Mouse (Mus musculus): ENCODE measurements around the gene 1810009A15Rik. TPM values are rescaled to one million over a fixed set of nuclear protein-coding genes. Genes with fewer than 3 reads are reported as not detected.

1810009A15Rik gene
- 39.0 and 48.9 TPM in 2 replicates for polyA plus RNA-seq (2014; fragmentation: Nextera tagmentation; extraction: Ambion mirVana)

DNA sequence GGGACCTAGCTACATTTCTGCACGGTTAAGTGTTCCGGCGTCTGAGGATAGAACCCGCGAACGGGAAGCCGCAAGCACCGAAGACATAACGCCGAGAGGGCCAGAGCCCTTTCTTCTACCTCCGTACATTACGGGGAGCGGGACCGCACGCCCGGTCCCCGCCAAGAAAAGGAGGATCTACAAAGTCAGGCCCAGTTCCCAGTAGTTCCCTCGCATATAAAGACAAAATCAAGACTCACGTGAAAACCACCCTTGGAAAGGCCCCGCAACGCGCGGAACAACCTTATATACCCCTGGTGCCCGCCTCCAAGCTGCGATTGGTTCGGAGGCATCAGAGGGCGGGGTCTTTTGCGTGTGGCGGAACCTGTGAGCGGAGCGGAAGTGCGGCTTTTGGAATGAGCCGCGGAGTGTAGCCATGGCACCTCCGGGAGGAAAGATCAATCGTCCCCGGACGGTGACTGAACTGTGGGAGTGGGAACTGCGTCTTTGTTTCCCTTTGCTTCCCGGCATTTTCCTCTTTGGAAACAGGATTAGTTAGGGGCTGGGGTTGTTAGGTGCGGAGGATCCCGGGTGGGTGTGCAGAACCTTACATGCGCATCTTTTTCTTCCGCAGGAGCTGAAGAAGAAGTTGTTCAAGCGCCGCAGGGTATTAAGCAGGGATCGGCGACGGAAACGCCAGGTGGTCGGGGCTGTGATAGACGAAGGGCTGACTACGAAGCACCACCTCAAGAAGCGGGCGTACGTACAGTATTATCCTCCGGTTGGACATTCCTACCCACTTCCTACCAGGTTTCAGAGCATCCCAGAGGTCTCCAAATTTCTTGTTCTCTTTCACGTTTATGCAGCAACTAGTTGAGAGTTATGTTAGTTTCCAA lies at the start of gene 1810009A15Rik, which contains the start of gene Gm49416:
Gene 1810009A15Rik (plus strand): TSS at position 343 of the 875 bp plus-strand sequence.
Gene Gm49416 (plus strand): TSS at position 416 of the 875 bp plus-strand sequence.
- peak within 1 kb of the TSS; percentile 80 for H3K4me2 ChIP-seq (ENCODE audit: low read depth, low read length)
- WGBS = under 1% methylated on average over 58 of the region's 58 CpGs
- ATAC-seq (ENCODE audit: low read depth) = peak; percentile 96

DNA sequence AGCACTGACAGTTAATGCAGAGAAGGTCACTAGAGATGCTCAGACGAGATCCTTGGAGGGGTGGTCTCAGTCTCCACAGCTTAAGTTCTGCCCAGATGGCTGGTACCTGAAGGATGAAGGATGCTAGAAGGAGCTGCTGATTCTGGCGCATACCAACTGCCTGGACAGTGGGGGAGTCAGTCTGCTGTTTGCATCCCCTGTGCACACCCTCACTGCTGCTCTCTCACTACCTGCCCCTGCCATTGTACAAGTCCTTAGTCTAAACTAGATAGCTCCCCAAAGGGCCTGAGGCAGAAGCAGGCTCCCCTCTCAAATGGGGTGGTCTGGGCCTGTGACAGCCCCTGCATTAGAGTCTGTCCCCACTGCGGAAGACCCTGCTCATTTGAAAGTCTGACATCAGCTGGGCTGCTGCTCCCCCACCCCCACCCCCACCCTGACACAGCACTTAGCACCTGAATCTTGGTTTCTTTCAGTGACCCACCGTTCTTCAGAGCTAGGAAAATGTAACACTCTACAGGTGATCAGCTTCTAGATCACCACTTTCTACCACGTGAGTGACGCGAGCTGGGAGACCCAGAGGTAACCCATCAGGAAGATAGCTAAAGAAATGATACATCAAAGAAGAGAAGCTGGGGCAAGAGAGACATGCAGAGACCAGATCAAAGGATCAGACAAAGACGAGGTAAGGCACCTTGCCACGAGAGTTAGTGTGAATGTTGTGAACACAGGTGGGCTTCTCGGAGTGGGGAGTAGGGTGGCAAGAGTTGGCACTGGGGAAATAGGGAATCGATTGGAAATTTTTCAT lies 49.3 kb upstream of the 1810009A15Rik start, which contains the start of gene Gng3:
Gene Gng3 (minus strand): TSS at position 92 of the 805 bp plus-strand sequence.
- Histone ChIP-seq H3K9ac (replicated peaks; ENCODE audit: low read depth, low read length) (peak within 1 kb of the TSS; percentile 86), H3K4me2 (ENCODE audit: low read depth, low read length) (peak within 1 kb of the TSS; percentile 66), H3K9me3 (ENCODE audit: control insufficient read depth, low read length) (no peaks in the 10 kb centered on the region), H3K36me3 (ENCODE audit: control insufficient read depth, insufficient read depth, low read length) (peaks cover 10% of the 10 kb centered on the region), H3K27ac (ENCODE audit: low read depth, low read length) (peak within 1 kb of the TSS; percentile 97), H3K4me3 (ENCODE audit: low read depth, low read length) (peak within 1 kb of the TSS; percentile 72), H3K27me3 (ENCODE audit: control insufficient read depth, insufficient read depth, low read length) (no peaks in the 10 kb centered on the region), H3K4me1 (ENCODE audit: control insufficient read depth, insufficient read depth, low read length) (peaks cover 17% of the 10 kb centered on the region)
- ATAC-seq (ENCODE audit: low read depth) = peak; percentile 92
- 43% methylated on average over 11 of the region's 11 CpGs for WGBS

More for the DNA sequence above, at the start of gene 1810009A15Rik, which contains the start of gene Gm49416:
- Histone ChIP-seq H3K4me1 (ENCODE audit: control insufficient read depth, insufficient read depth, low read length) (peaks cover 16% of the 10 kb centered on the region), H3K9ac (replicated peaks; ENCODE audit: low read depth, low read length) (peak within 1 kb of the TSS; percentile 71), H3K27ac (ENCODE audit: low read depth, low read length) (peak within 1 kb of the TSS; percentile 80), H3K27me3 (ENCODE audit: control insufficient read depth, insufficient read depth, low read length) (no peaks in the 10 kb centered on the region), H3K4me3 (ENCODE audit: low read depth, low read length) (peak within 1 kb of the TSS; percentile 54), H3K9me3 (ENCODE audit: control insufficient read depth, low read length) (no peaks in the 10 kb centered on the region), H3K36me3 (ENCODE audit: control insufficient read depth, insufficient read depth, low read length) (0 out of 2 replicates have a peak, but pooled peaks cover 3% of the 10 kb centered on the region)

DNA sequence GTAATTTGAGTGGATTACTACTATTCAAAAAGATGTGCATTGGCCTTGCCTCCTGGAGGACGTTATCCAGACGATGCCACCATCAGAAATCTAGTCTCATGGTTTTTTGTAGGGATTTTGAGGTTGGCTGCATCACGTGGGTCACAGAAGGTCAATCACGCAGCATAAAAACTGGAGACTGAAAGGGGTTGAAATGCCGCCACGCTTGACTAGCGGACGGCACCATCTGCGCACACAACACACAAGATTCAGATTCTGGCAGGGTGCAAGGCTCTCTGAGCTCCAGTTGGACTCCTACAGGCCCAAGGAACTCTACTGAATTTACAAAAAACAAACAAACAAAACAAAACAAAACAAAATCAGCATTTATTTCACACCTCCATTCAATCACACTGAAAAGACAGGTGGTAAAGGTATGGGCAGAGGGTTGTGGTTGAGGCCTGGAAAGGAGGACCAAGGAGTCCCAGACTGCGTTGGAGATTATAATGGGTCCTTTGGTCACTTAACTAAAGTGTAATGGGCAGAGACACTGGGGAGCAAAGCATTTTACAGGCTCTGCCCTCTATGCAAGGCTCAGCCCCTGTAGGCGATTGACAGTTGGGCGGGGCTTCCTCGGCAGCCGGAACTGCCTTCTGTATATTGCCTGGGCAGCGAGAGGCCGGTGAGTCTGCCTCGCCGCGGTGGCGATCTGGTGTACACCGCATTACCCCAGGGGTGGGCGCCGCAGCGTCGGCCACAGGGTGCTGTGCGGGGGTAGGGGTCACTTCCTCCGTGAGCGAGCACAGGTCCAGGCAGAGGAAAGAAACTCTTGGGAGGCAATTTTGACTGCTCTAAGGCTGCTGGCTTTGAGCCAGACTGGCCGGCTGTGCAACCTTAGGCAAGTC lies 48.5 kb upstream of the 1810009A15Rik start:
- Histone ChIP-seq H3K27ac (ENCODE audit: low read depth, low read length) (peak overlapping the region; percentile 97), H3K9ac (replicated peaks; ENCODE audit: low read depth, low read length) (peak overlapping the region; percentile 67), H3K4me2 (ENCODE audit: low read depth, low read length) (peak overlapping the region; percentile 66), H3K27me3 (ENCODE audit: control insufficient read depth, insufficient read depth, low read length) (no peaks in the 10 kb centered on the region), H3K9me3 (ENCODE audit: control insufficient read depth, low read length) (no peaks in the 10 kb centered on the region), H3K4me1 (ENCODE audit: control insufficient read depth, insufficient read depth, low read length) (peaks cover 17% of the 10 kb centered on the region), H3K4me3 (ENCODE audit: low read depth, low read length) (peak overlapping the region; percentile 72), H3K36me3 (ENCODE audit: control insufficient read depth, insufficient read depth, low read length) (peaks cover 5% of the 10 kb centered on the region)
- 16% methylated on average over 29 of the region's 29 CpGs for WGBS
- peak; percentile 7; the same call in 1 of the 2 replicates for ATAC-seq (ENCODE audit: low read depth)

DNA sequence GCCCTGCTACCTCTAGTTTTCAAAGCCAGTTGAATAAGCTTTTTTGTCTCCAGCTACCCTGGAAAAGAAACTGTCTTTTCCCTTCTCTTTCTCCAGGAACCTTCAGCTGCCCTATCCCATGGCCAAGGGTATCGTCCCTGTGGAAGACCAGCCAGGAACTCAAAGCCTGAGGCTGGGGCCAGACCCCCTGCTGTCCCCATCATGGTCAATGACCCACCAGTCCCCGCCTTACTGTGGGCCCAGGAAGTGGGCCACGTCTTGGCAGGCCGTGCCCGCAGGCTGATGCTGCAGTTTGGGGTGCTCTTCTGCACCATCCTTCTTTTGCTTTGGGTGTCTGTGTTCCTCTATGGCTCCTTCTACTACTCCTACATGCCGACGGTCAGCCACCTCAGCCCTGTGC lies 47.6 kb upstream of the 1810009A15Rik start:
- H3K4me1 ChIP-seq (ENCODE audit: control insufficient read depth, insufficient read depth, low read length) = peaks cover 17% of the 10 kb centered on the region
- peak overlapping the region; percentile 72 for H3K4me3 ChIP-seq (ENCODE audit: low read depth, low read length)
- WGBS = 91% methylated on average over 7 of the region's 7 CpGs
- H3K27ac ChIP-seq (ENCODE audit: low read depth, low read length) = no peak overlapping the region
- H3K27me3 ChIP-seq (ENCODE audit: control insufficient read depth, insufficient read depth, low read length) = no peaks in the 10 kb centered on the region
- H3K9me3 ChIP-seq (ENCODE audit: control insufficient read depth, low read length) = no peaks in the 10 kb centered on the region
- H3K4me2 ChIP-seq (ENCODE audit: low read depth, low read length) = peak overlapping the region; percentile 66
- H3K36me3 ChIP-seq (ENCODE audit: control insufficient read depth, insufficient read depth, low read length) = peaks cover 10% of the 10 kb centered on the region
- H3K9ac ChIP-seq (replicated peaks; ENCODE audit: low read depth, low read length) = peak overlapping the region; percentile 67
- ATAC-seq (ENCODE audit: low read depth) = no peak

DNA sequence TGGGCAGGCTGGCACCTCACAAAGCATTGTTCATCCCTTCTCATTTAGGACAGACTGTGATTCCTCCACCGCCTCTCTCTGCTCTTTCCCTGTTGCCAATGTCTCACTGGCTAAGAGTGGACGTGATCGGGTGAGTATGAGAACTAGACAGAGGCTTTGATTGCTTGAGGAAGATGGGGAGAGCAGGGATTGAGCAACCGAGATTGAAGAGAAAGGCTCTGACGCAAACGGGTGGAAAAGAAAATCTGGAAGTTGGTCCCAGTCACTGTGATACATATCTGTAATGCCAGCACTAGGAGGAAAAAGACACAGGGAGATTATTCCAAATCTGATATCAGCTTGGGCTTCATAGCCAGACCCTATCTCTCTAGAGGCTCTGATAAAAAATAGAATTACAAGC lies 45.7 kb upstream of the 1810009A15Rik start:
- Histone ChIP-seq H3K36me3 (ENCODE audit: control insufficient read depth, insufficient read depth, low read length) (peaks cover 21% of the 10 kb centered on the region), H3K4me3 (ENCODE audit: low read depth, low read length) (no peak overlapping the region), H3K27me3 (ENCODE audit: control insufficient read depth, insufficient read depth, low read length) (no peaks in the 10 kb centered on the region), H3K4me1 (ENCODE audit: control insufficient read depth, insufficient read depth, low read length) (peaks cover 17% of the 10 kb centered on the region), H3K27ac (ENCODE audit: low read depth, low read length) (no peak overlapping the region), H3K9ac (replicated peaks; ENCODE audit: low read depth, low read length) (no peak overlapping the region), H3K9me3 (ENCODE audit: control insufficient read depth, low read length) (no peaks in the 10 kb centered on the region), H3K4me2 (ENCODE audit: low read depth, low read length) (no peak overlapping the region)
- 92% methylated on average over 6 of the region's 6 CpGs for WGBS
- ATAC-seq (ENCODE audit: low read depth) = no peak

DNA sequence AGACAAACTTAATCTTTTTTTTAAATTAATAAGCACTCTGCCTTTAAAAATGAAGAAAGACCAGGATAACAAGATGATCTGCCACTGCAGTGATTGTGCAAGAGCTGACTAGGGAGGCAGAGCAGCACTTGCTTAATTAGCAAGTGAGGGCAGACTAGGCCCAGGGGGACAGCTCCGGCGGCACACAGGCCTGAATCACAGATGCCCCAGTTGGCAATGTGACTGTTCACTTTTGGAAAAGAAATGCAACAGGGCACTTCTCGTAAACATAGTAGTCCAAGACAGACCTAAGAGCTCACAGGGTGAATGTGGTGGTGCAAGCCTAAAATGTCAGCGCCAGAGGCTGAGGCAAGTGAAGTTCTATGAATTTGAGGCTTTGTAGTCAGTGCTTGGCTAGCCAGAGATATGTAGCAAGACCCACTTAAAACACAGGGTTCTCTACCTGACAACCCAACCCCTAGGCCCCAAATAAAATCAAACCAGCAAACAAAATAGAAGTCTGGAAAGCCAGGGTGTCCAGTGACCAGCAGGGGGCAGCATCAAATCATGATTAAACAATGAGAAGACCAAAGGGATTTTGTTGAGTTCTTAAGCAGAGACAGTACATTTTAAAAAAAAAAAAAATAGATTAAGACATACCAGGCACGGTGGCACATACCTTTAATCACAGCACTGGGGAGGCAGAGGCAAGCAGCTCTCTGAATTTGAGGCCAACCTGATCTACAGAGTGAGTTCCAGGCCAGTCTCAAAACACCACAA lies 44.1 kb upstream of the 1810009A15Rik start:
- H3K27ac ChIP-seq (ENCODE audit: low read depth, low read length) = no peak overlapping the region
- H3K27me3 ChIP-seq (ENCODE audit: control insufficient read depth, insufficient read depth, low read length) = no peaks in the 10 kb centered on the region
- no peaks in the 10 kb centered on the region for H3K9me3 ChIP-seq (ENCODE audit: control insufficient read depth, low read length)
- H3K4me2 ChIP-seq (ENCODE audit: low read depth, low read length) = no peak overlapping the region
- 59% methylated on average over 5 of the region's 5 CpGs for WGBS
- peaks cover 17% of the 10 kb centered on the region for H3K4me1 ChIP-seq (ENCODE audit: control insufficient read depth, insufficient read depth, low read length)
- no peak overlapping the region for H3K4me3 ChIP-seq (ENCODE audit: low read depth, low read length)
- no peak overlapping the region for H3K9ac ChIP-seq (replicated peaks; ENCODE audit: low read depth, low read length)
- ATAC-seq (ENCODE audit: low read depth) = no peak
- peaks cover 21% of the 10 kb centered on the region for H3K36me3 ChIP-seq (ENCODE audit: control insufficient read depth, insufficient read depth, low read length)

DNA sequence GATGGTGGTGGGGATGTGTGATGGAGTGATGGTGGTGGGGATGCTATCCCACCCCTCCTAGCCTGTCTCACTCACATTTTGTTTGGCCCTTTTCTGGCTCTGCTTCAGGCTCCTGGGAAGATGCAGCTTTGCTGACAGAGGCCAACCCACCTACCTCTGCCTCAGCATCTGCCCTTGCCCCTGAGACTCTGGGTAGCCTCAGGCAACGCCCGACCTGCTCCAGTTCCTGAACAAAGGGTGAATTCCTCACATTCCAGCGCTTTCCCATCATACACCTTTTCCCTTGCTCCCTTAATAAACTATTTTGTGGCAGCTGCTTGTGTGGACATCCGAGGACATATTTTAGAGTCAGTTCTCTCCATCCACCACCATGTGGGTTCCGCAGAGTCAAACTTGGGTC lies 40.3 kb upstream of the 1810009A15Rik start:
- 84% methylated on average over 5 of the region's 5 CpGs for WGBS
- H3K4me3 ChIP-seq (ENCODE audit: low read depth, low read length) = no peak overlapping the region
- H3K4me1 ChIP-seq (ENCODE audit: control insufficient read depth, insufficient read depth, low read length) = no peaks in the 10 kb centered on the region
- H3K27ac ChIP-seq (ENCODE audit: low read depth, low read length) = no peak overlapping the region
- no peaks in the 10 kb centered on the region for H3K27me3 ChIP-seq (ENCODE audit: control insufficient read depth, insufficient read depth, low read length)
- H3K4me2 ChIP-seq (ENCODE audit: low read depth, low read length) = no peak overlapping the region
- no peak overlapping the region for H3K9ac ChIP-seq (replicated peaks; ENCODE audit: low read depth, low read length)
- no peaks in the 10 kb centered on the region for H3K9me3 ChIP-seq (ENCODE audit: control insufficient read depth, low read length)
- no peak for ATAC-seq (ENCODE audit: low read depth)
- H3K36me3 ChIP-seq (ENCODE audit: control insufficient read depth, insufficient read depth, low read length) = peaks cover 16% of the 10 kb centered on the region; the same call in 1 of the 2 replicates

All from neural tube, embryonic 14.5 days (tissue).